Mouse (Mus musculus) G1E (cell line): ENCODE measurements around the gene Ripor2. TPM values are rescaled to one million over a fixed set of nuclear protein-coding genes. Genes with fewer than 3 reads are reported as not detected.

Source experiments
- ATAC-seq: 2 replicates; pipeline ENCODE4 v1.8.0; 2016; ENCODE audit warnings: mild to moderate bottlenecking; ENCODE audit not compliant: insufficient number of reproducible peaks, poor library complexity, low FRiP score, severe bottlenecking; ENCODE audit errors: extremely low read depth
- DNase-seq: peaks from one replicate; pipeline ENCODE4 v3.0.0; 2012; ENCODE audit warnings: low spot score
- H3K27me3 ChIP-seq: 2 replicates; pipeline ENCODE4 v1.6.1; 2012; ENCODE audit warnings: mild to moderate bottlenecking, low read length, inconsistent platforms; ENCODE audit not compliant: insufficient read depth
- H3K36me3 ChIP-seq: replicated peaks from 2 replicates; pipeline ENCODE3; 2012; ENCODE audit warnings: mild to moderate bottlenecking, inconsistent platforms
- H3K4me1 ChIP-seq: 2 replicates; pipeline ENCODE4 v1.6.1; 2012; ENCODE audit warnings: low read depth, low read length, inconsistent platforms, mixed read lengths; ENCODE audit not compliant: insufficient read depth
- H3K4me3 ChIP-seq: 2 replicates; pipeline ENCODE4 v1.5.1; 2012; ENCODE audit warnings: low read depth, mild to moderate bottlenecking, inconsistent platforms, low read length, moderate library complexity, mixed read lengths
- H3K9me3 ChIP-seq: replicated peaks from 2 replicates; pipeline ENCODE4 v1.6.1; 2012; ENCODE audit warnings: inconsistent platforms
- CTCF ChIP-seq: IDR thresholded peaks from 2 replicates; pipeline ENCODE4 v1.5.1; 2012; ENCODE audit warnings: low read depth, low read length, inconsistent platforms, mixed read lengths
- GATA1 ChIP-seq: IDR thresholded peaks from 2 replicates; pipeline ENCODE4 v1.6.1; 2012; ENCODE audit warnings: borderline replicate concordance, low read length, inconsistent platforms, mixed read lengths
- GATA2 ChIP-seq: IDR thresholded peaks from 2 replicates; pipeline ENCODE4 v1.6.1; 2012; ENCODE audit warnings: low read depth, low read length, inconsistent platforms, borderline replicate concordance
- POLR2AphosphoS5 ChIP-seq: IDR thresholded peaks from 2 replicates; pipeline ENCODE4 v1.6.1; 2012; ENCODE audit warnings: low read depth, low read length, inconsistent platforms; ENCODE audit not compliant: insufficient replicate concordance
- TAL1 ChIP-seq: conservative IDR thresholded peaks from 2 replicates; pipeline ENCODE4 v1.6.1; 2012; ENCODE audit warnings: low read depth, low read length, inconsistent platforms, mixed read lengths
- polyA plus RNA-seq: library from polyadenylated mRNA; stranded (reverse); fragments of >175 nt; gene quantifications from 2 replicates; pipeline ENCODE4 v1.2.3, GENCODE M21; 2012
- total RNA-seq, 2 experiments: library from RNA; stranded (forward) in 1 of 2; stranded (reverse) in 1 of 2; fragments of 200-1000 nt in 1 of 2; fragments of >200 nt in 1 of 2; fragmentation: Nextera tagmentation in 1 of 2; gene quantifications; 2 replicates each; pipeline ENCODE4 v1.2.3; 2014 to 2017

Ripor2 gene
- total and polyA plus RNA-seq, 3 experiments = 0.27 TPM; not detected in 2

DNA sequence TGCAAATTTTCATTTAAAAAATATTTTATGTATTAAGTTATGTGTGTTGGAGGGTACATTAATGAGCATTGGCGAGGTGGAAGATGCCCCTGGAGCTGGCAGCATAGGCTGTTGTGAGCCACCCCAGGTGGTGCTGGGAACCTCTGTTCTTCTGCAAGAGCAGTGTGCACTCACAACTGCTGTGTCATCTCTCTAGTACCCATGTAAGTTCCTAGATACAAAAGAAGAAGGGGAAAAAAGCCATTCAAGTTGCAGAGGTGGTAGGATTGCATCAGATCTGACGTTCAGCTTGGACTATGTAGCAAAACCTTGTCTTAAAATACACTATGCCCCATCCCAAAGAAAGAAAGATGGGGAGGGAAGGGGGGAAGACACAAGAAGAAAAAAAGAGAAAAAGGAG is 65.5 kb downstream of the Ripor2 start:
- no peaks in the 10 kb centered on the region for H3K4me1 ChIP-seq

DNA sequence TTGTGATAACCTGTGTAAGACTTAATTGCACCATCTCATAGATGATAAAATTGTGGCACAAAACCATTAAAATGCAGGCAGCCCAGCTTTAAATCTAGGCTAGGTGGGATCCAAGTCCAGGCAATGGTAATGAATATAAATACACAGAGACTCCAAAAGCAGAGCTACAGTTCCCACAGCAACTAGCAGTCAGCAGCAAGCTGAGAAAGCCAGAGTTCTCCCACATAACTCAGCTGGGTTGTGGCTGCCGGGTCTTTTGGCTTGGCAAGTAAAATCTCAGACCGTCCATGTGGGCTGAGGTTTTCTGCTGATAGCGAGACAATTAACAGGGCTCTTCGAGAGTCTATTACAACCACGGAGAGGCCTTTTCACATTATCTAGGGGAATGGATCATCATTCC is 66.0 kb downstream of the Ripor2 start:
- DNase-seq = no peak
- Histone ChIP-seq H3K9me3 (no peaks in the 10 kb centered on the region), H3K4me3 (no peak overlapping the region), H3K27me3 (peaks cover 2% of the 10 kb centered on the region; the same call in 1 of the 2 replicates), H3K36me3 (no peaks in the 10 kb centered on the region), H3K4me1 (no peaks in the 10 kb centered on the region)
- TF ChIP-seq GATA2 = no peak
- no peak for TF ChIP-seq TAL1
- TF ChIP-seq GATA1 = no peak
- TF ChIP-seq CTCF = no peak
- no peak for TF ChIP-seq POLR2AphosphoS5
- ATAC-seq = no peak

More for the DNA sequence above, 65.5 kb downstream of the Ripor2 start:
- Histone ChIP-seq H3K36me3 (no peaks in the 10 kb centered on the region), H3K4me3 (no peak overlapping the region), H3K27me3 (peaks cover 2% of the 10 kb centered on the region; the same call in 1 of the 2 replicates), H3K9me3 (no peaks in the 10 kb centered on the region)
- DNase-seq (no peak), ATAC-seq (no peak)
- TF ChIP-seq TAL1 = no peak
- no peak for TF ChIP-seq GATA1
- no peak for TF ChIP-seq CTCF
- no peak for TF ChIP-seq POLR2AphosphoS5
- TF ChIP-seq GATA2 = no peak

DNA sequence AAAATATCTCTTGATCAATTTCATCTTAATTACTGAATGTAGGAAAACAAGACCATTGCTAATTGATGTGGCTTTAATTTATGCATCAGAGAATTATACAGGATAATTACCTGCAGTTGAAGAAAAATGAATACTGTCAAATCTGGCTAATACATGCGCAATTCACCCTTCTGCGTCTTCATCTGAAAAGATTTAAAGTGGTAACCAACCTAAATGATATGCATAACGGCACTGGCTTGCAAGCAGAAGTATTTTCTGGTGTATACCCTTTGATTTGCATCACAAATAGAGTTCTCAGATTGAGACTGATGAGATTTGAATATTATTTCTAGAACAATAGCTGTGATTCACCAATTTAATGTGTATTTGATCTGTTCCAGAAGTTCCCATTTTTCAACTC is 66.7 kb downstream of the Ripor2 start:
- peaks cover 2% of the 10 kb centered on the region; the same call in 1 of the 2 replicates for H3K27me3 ChIP-seq
- no peaks in the 10 kb centered on the region for H3K4me1 ChIP-seq
- DNase-seq (no peak), ATAC-seq (no peak)
- H3K9me3 ChIP-seq = no peaks in the 10 kb centered on the region
- H3K4me3 ChIP-seq = no peak overlapping the region
- no peak for TF ChIP-seq CTCF
- TF ChIP-seq POLR2AphosphoS5 = no peak
- TF ChIP-seq GATA2 = no peak
- no peak for TF ChIP-seq TAL1
- TF ChIP-seq GATA1 = no peak
- H3K36me3 ChIP-seq = no peaks in the 10 kb centered on the region

DNA sequence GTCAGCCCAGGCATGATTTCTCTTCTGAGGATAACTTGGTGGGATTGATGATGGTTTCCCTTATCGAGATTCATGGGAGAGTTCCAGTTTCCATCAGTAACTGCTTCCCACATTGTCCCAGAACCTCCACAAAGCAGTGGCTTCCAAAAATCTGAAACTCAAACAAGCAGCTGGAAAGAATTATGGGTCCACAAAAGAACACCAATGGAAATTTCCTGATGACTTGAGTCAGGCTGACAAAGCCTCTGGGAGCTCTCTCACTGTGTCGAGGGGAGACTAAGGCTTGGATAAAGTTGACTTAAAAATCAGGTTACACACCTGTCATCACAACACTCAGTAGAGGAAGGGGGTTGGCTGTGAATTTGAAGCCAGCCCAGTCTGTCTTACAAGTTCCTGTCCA is 67.1 kb downstream of the Ripor2 start:
- DNase-seq (no peak), ATAC-seq (no peak)
- no peaks in the 10 kb centered on the region for H3K9me3 ChIP-seq
- peaks cover 2% of the 10 kb centered on the region; the same call in 1 of the 2 replicates for H3K27me3 ChIP-seq
- TF ChIP-seq TAL1 (no peak), POLR2AphosphoS5 (no peak), CTCF (no peak), GATA2 (no peak), GATA1 (no peak)
- no peak overlapping the region for H3K4me3 ChIP-seq
- no peaks in the 10 kb centered on the region for H3K36me3 ChIP-seq
- no peaks in the 10 kb centered on the region for H3K4me1 ChIP-seq

DNA sequence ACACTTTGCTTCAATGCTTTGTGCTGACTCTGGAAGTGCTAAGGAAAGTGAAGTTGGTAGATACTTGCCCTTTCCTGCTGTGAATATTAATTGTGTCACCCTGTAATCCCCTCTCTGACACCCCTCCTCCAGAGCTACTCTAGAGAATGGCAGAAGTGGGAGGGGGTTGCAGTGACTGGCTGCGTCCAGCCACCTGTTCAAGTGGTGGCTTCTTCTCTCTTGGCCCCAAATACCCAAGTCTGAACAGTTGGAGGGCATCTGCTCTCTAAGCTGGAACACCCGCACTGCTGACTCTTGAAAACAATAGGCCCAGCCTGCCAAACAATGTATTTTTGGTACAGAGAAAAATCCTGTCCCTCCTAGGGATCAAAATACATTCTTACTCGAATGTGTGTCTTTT is 69.0 kb downstream of the Ripor2 start:
- TF ChIP-seq POLR2AphosphoS5 (no peak), CTCF (no peak), GATA2 (no peak), TAL1 (no peak), GATA1 (no peak)
- Histone ChIP-seq H3K36me3 (no peaks in the 10 kb centered on the region), H3K4me1 (no peaks in the 10 kb centered on the region)

DNA sequence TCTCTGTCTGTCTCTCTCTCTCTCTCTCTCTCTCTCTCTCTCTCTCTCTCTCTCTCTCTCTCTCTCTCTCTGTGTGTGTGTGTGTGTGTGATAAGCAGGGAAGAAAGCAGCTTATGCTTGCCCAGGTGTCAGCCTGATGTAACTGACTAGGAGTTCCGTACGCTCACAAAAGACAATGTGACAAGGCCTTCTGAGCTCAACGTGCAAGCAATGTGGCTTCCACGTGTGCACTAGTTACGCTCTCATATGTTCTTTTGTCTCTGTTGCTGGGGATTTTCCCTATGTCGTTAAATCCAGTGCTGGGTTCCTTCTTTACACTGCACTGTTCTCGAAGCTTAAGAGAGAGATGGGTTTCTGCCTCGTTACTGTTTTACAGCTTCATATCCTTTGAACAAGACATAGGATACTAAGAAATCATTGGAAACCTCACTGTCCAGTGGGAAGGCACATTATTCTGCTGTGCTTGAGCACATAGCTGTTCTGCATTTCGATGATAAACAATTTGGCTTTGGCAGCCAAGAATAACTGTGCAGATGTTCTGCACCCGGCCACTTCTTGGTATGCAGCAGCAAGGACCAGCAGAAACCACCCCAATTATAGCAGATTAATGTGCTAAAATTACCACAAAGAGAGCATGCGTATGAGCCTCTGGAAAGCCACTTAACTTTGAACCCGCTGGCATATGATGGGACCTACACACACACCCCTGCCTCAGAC is 73.1 kb downstream of the Ripor2 start:
- no peak overlapping the region for H3K4me3 ChIP-seq
- TF ChIP-seq CTCF = no peak
- no peaks in the 10 kb centered on the region for H3K36me3 ChIP-seq
- no peaks in the 10 kb centered on the region for H3K4me1 ChIP-seq
- no peak for ATAC-seq
- DNase-seq = no peak
- no peaks in the 10 kb centered on the region for H3K9me3 ChIP-seq
- no peaks in the 10 kb centered on the region for H3K27me3 ChIP-seq

More for the DNA sequence above, 69.0 kb downstream of the Ripor2 start:
- Histone ChIP-seq H3K9me3 (no peaks in the 10 kb centered on the region), H3K4me3 (no peak overlapping the region), H3K27me3 (peaks cover 2% of the 10 kb centered on the region; the same call in 1 of the 2 replicates)
- no peak for DNase-seq
- no peak for ATAC-seq
